Mouse (Mus musculus): Measurements from ENCODE around the gene Kitl.

The Kitl gene

GRCm38 (mm10) chr10:100015370-100016325, at the start of gene Kitl:
Gene Kitl (plus strand): TSS chr10:100015630.
- peak; percentile 3 for DNase-seq

GRCm38 (mm10) chr10:99972866-99973265, 42.6 kb upstream of the Kitl start:
- no peak for DNase-seq

- no peak for DNase-seq
These were observed 35.3 kb upstream of the Kitl start for GRCm38 (mm10) chr10:99980096-99980495.

GRCm38 (mm10) chr10:99980916-99981315, 34.5 kb upstream of the Kitl start:
- no peak for DNase-seq

GRCm38 (mm10) chr10:99981887-99982286, 33.5 kb upstream of the Kitl start:
- DNase-seq = no peak

GRCm38 (mm10) chr10:99986745-99987144, 28.7 kb upstream of the Kitl start:
- DNase-seq = no peak

GRCm38 (mm10) chr10:99989758-99990157, 25.7 kb upstream of the Kitl start:
- no peak for DNase-seq

- DNase-seq = no peak
These were observed 23.3 kb upstream of the Kitl start for GRCm38 (mm10) chr10:99992121-99992520.

- no peak for DNase-seq
These were observed 14.0 kb upstream of the Kitl start for GRCm38 (mm10) chr10:100001452-100001851.

GRCm38 (mm10) chr10:100003797-100004196, 11.6 kb upstream of the Kitl start:
- DNase-seq = no peak

GRCm38 (mm10) chr10:100009681-100010080, 5.7 kb upstream of the Kitl start:
- no peak for DNase-seq

GRCm38 (mm10) chr10:100010291-100010690, 5.1 kb upstream of the Kitl start:
- no peak for DNase-seq

- DNase-seq = no peak
These were observed 1.3 kb upstream of the Kitl start for GRCm38 (mm10) chr10:100014096-100014495.

GRCm38 (mm10) chr10:100016326-100016709, 888 bp downstream of the Kitl start:
- DNase-seq = peak; percentile 10

GRCm38 (mm10) chr10:100016941-100017770, 1.7 kb downstream of the Kitl start:
- DNase-seq = no peak

GRCm38 (mm10) chr10:100017771-100018070, 2.3 kb downstream of the Kitl start:
- DNase-seq = no peak

GRCm38 (mm10) chr10:100018493-100018892, 3.1 kb downstream of the Kitl start:
- no peak for DNase-seq

GRCm38 (mm10) chr10:100019246-100020195, 4.1 kb downstream of the Kitl start:
- DNase-seq = no peak

- DNase-seq = no peak
These were observed 6.8 kb downstream of the Kitl start for GRCm38 (mm10) chr10:100022090-100022834.

GRCm38 (mm10) chr10:100022835-100023093, 7.3 kb downstream of the Kitl start:
- DNase-seq = no peak

GRCm38 (mm10) chr10:100025665-100026064, 10.2 kb downstream of the Kitl start:
- DNase-seq = no peak

- no peak for DNase-seq
These were observed 11.3 kb downstream of the Kitl start for GRCm38 (mm10) chr10:100026778-100027177.
